ENCODE assay signal across 27 mouse cellular contexts in genomic region chr8:42210943-42211342, GRCm38 (mm10).
DNase-seq lines count a peak whose midpoint lies in the region; ATAC-seq and TF ChIP-seq lines count a peak whose summit lies in the region.
"Had no signal": no experiment of that assay in that cellular context is flagged by ENCODE, and none has a peak within 500 bp of the region (broad histone marks: within the 10 kb centered on the region; RNA-seq: fewer than 3 reads in every experiment).

No protein-coding gene starts in this region.

- WGBS in hindbrain, postnatal 0 days: 59% methylated on average over 2 of the region's 2 CpGs
- 64% methylated on average over 2 of the region's 2 CpGs for WGBS in hindbrain, embryonic 11.5 days
- 49% methylated on average over 2 of the region's 2 CpGs for WGBS in lung, embryonic 14.5 days
- 48% methylated on average over 2 of the region's 2 CpGs for WGBS in lung, postnatal 0 days

- H3K27ac ChIP-seq in hindbrain, postnatal 0 days: no peak overlapping the region
- H3K27ac ChIP-seq in hindbrain, embryonic 11.5 days (ENCODE audit: low read depth, low read length): no peak overlapping the region
- H3K27ac ChIP-seq in lung, embryonic 14.5 days (ENCODE audit: low read depth): no peak overlapping the region
- no peak overlapping the region for H3K27ac ChIP-seq in lung, postnatal 0 days (ENCODE audit: low read length)
- H3K27ac ChIP-seq: embryonic facial prominence, embryonic 13.5 days; heart, embryonic 15.5 days; limb, embryonic 15.5 days; liver, embryonic 14.5 days; lung, embryonic 15.5 days; neural tube, embryonic 15.5 days had no signal

- H3K27me3 ChIP-seq in hindbrain, postnatal 0 days (ENCODE audit: insufficient read depth, low read length): no peaks in the 10 kb centered on the region
- H3K27me3 ChIP-seq in hindbrain, embryonic 11.5 days (ENCODE audit: control insufficient read depth, insufficient read depth, low read length): no peaks in the 10 kb centered on the region
- no peaks in the 10 kb centered on the region for H3K27me3 ChIP-seq in lung, embryonic 14.5 days (ENCODE audit: insufficient read depth, low read length)
- H3K27me3 ChIP-seq in lung, postnatal 0 days (replicated peaks; ENCODE audit: insufficient read depth, low read length): no peaks in the 10 kb centered on the region
- H3K27me3 ChIP-seq: embryonic facial prominence, embryonic 13.5 days; heart, embryonic 15.5 days; limb, embryonic 15.5 days; lung, embryonic 15.5 days; neural tube, embryonic 15.5 days had no signal

- no peaks in the 10 kb centered on the region for H3K4me1 ChIP-seq in hindbrain, postnatal 0 days (ENCODE audit: insufficient read depth, low read length)
- H3K4me1 ChIP-seq in hindbrain, embryonic 11.5 days (replicated peaks; ENCODE audit: control insufficient read depth, insufficient read depth, low read length): no peaks in the 10 kb centered on the region
- no peaks in the 10 kb centered on the region for H3K4me1 ChIP-seq in lung, embryonic 14.5 days (ENCODE audit: insufficient read depth)
- H3K4me1 ChIP-seq in lung, postnatal 0 days (ENCODE audit: insufficient read depth, low read depth, low read length): no peaks in the 10 kb centered on the region
- H3K4me1 ChIP-seq: embryonic facial prominence, embryonic 13.5 days; heart, embryonic 15.5 days; limb, embryonic 15.5 days; lung, embryonic 15.5 days; neural tube, embryonic 15.5 days had no signal

- H3K9ac ChIP-seq in hindbrain, postnatal 0 days (replicated peaks; ENCODE audit: low read length): no peak overlapping the region
- no peak overlapping the region for H3K9ac ChIP-seq in hindbrain, embryonic 11.5 days (ENCODE audit: low read depth, low read length)
- no peak overlapping the region for H3K9ac ChIP-seq in lung, embryonic 14.5 days
- no peak overlapping the region for H3K9ac ChIP-seq in lung, postnatal 0 days (replicated peaks; ENCODE audit: low read depth)
- H3K9ac ChIP-seq: embryonic facial prominence, embryonic 13.5 days; heart, embryonic 15.5 days; limb, embryonic 15.5 days; liver, embryonic 14.5 days; lung, embryonic 15.5 days; neural tube, embryonic 15.5 days had no signal

- no peaks in the 10 kb centered on the region for H3K9me3 ChIP-seq in hindbrain, postnatal 0 days (ENCODE audit: low read length)
- H3K9me3 ChIP-seq in hindbrain, embryonic 11.5 days (ENCODE audit: control insufficient read depth, low read length): no peaks in the 10 kb centered on the region
- H3K9me3 ChIP-seq in lung, embryonic 14.5 days (ENCODE audit: low read depth, low read length): no peaks in the 10 kb centered on the region
- H3K9me3 ChIP-seq in lung, postnatal 0 days (ENCODE audit: low read length): no peaks in the 10 kb centered on the region
- H3K9me3 ChIP-seq: embryonic facial prominence, embryonic 13.5 days; heart, embryonic 15.5 days; limb, embryonic 15.5 days; lung, embryonic 15.5 days; neural tube, embryonic 15.5 days had no signal

- H3K4me3 ChIP-seq in hindbrain, postnatal 0 days (ENCODE audit: low read length): no peak overlapping the region
- H3K4me3 ChIP-seq in hindbrain, embryonic 11.5 days (ENCODE audit: low read depth, low read length): no peak overlapping the region
- no peak overlapping the region for H3K4me3 ChIP-seq in lung, embryonic 14.5 days (ENCODE audit: low read depth, low read length)
- H3K4me3 ChIP-seq in lung, postnatal 0 days (ENCODE audit: low read depth, low read length): no peak overlapping the region
- H3K4me3 ChIP-seq: embryonic facial prominence, embryonic 13.5 days; heart, embryonic 15.5 days; limb, embryonic 15.5 days; lung, embryonic 15.5 days; neural tube, embryonic 15.5 days had no signal

- peak; percentile 7 for DNase-seq in embryo, embryonic 10 days (ENCODE audit: low spot score)
- DNase-seq in embryo, embryonic 9.5 days (ENCODE audit: extremely low spot score): no peak
- DNase-seq in hindbrain, postnatal 0 days (ENCODE audit: low spot score): peak; percentile 42
- no peak for DNase-seq in hindbrain, embryonic 11.5 days (ENCODE audit: low spot score)
- peak; percentile 33 for DNase-seq in lung, embryonic 14.5 days
- DNase-seq in lung, postnatal 0 days (ENCODE audit: low spot score): no peak
- peak; percentile 3 for DNase-seq in retina, postnatal 1 day
- DNase-seq in kidney, adult 9 months: no peak
- DNase-seq: adrenal gland, adult 8-10 months; cerebellum, adult 2 months; cerebellum, postnatal 36 days; gastrocnemius, postnatal 36 days; heart, postnatal 36 days; kidney, adult 11 months; kidney, postnatal 10 days; layer of hippocampus, postnatal 36 days; lung, postnatal 4 days; thymus, postnatal 14 days had no signal

- no peak for TF ChIP-seq EP300 in lung, postnatal 0 days (IDR thresholded peaks at IDR 0.05)

- peak; percentile 48 for TF ChIP-seq CTCF in hindbrain, postnatal 0 days (IDR thresholded peaks at IDR 0.05; ENCODE audit: low read depth)
- 0 out of 2 replicates have a peak, but pooled peaks have one; percentile 25 for TF ChIP-seq CTCF in lung, embryonic 14.5 days (IDR thresholded peaks at IDR 0.05; ENCODE audit: low read depth)
- TF ChIP-seq CTCF in lung, postnatal 0 days (IDR thresholded peaks at IDR 0.05): no peak

- no peaks in the 10 kb centered on the region for H3K36me3 ChIP-seq in hindbrain, postnatal 0 days (ENCODE audit: insufficient read depth, low read length)
- no peaks in the 10 kb centered on the region for H3K36me3 ChIP-seq in hindbrain, embryonic 11.5 days (ENCODE audit: control insufficient read depth, insufficient read depth, low read length)
- H3K36me3 ChIP-seq in lung, embryonic 14.5 days (ENCODE audit: insufficient read depth): no peaks in the 10 kb centered on the region
- H3K36me3 ChIP-seq in lung, postnatal 0 days (ENCODE audit: insufficient read depth, low read length): no peaks in the 10 kb centered on the region
- H3K36me3 ChIP-seq: embryonic facial prominence, embryonic 13.5 days; heart, embryonic 15.5 days; limb, embryonic 15.5 days; lung, embryonic 15.5 days; neural tube, embryonic 15.5 days had no signal

- no peak for ATAC-seq in hindbrain, postnatal 0 days
- no peak for ATAC-seq in hindbrain, embryonic 11.5 days (ENCODE audit: low FRiP score)
- ATAC-seq in lung, embryonic 14.5 days (ENCODE audit: insufficient read depth): no peak
- ATAC-seq in lung, postnatal 0 days: no peak
- ATAC-seq: activated CD4-positive, CD25-positive, alpha-beta regulatory T cell, adult 4 months; forebrain, embryonic 16.5 days; hindbrain, embryonic 16.5 days had no signal

- H3K4me2 ChIP-seq in hindbrain, postnatal 0 days (ENCODE audit: low read depth, low read length): no peak overlapping the region
- H3K4me2 ChIP-seq in hindbrain, embryonic 11.5 days (replicated peaks; ENCODE audit: low read depth, low read length): no peak overlapping the region
- H3K4me2 ChIP-seq in lung, embryonic 14.5 days: no peak overlapping the region
- H3K4me2 ChIP-seq in lung, postnatal 0 days (replicated peaks; ENCODE audit: low read depth, low read length): no peak overlapping the region
- H3K4me2 ChIP-seq: embryonic facial prominence, embryonic 13.5 days; heart, embryonic 15.5 days; limb, embryonic 15.5 days; lung, embryonic 15.5 days; neural tube, embryonic 15.5 days had no signal

Comparison
In these comparisons a context has a peak if more than half of its experiments do, and no peak if none do; other contexts are left out.
1. DNase-seq: peak in embryo, embryonic 10 days (single experiment), hindbrain, postnatal 0 days (single experiment), lung, embryonic 14.5 days (single experiment) and retina, postnatal 1 day (single experiment); none in embryo, embryonic 9.5 days (single experiment), hindbrain, embryonic 11.5 days (single experiment), lung, postnatal 0 days (single experiment) and kidney, adult 9 months (single experiment).